Mouse (Mus musculus): ENCODE results near the gene Ccnl2. TPM values are rescaled to one million over a fixed set of nuclear protein-coding genes. Genes with fewer than 3 reads are reported as not detected.
A peak's percentile ranks its signal among the peaks of the same experiment; 100 is the strongest.

Ccnl2 gene
- polyA plus RNA-seq, 1 experiment from 2014 or later = 161 TPM

GRCm38 (mm10) chr4:155848434-155849095 is 36.3 kb downstream of the Ccnl2 start:
- Histone ChIP-seq H3K9me3 (ENCODE audit: control insufficient read depth, low read length) (no peaks in the 10 kb centered on the region), H3K4me2 (ENCODE audit: low read length) (peak overlapping the region; percentile 95), H3K27me3 (replicated peaks; ENCODE audit: control insufficient read depth, insufficient read depth, low read length) (no peaks in the 10 kb centered on the region), H3K36me3 (ENCODE audit: control insufficient read depth, insufficient read depth, low read length) (peaks cover 6% of the 10 kb centered on the region), H3K4me1 (replicated peaks; ENCODE audit: control insufficient read depth, insufficient read depth, low read length) (peaks cover 23% of the 10 kb centered on the region), H3K9ac (ENCODE audit: low read length) (peak overlapping the region; percentile 85), H3K27ac (ENCODE audit: low read depth) (no peak overlapping the region), H3K4me3 (ENCODE audit: low read depth, low read length) (peak overlapping the region; percentile 79)
- no peak for DNase-seq (ENCODE audit: low spot score)
- no peak for ATAC-seq (replicated peaks; ENCODE audit: low FRiP score, low TSS enrichment, low read depth)
- WGBS = 60% methylated on average over 7 of the region's 7 CpGs

GRCm38 (mm10) chr4:155849391-155849790 is 37.1 kb downstream of the Ccnl2 start:
- ATAC-seq (replicated peaks; ENCODE audit: low FRiP score, low TSS enrichment, low read depth) = no peak
- Histone ChIP-seq H3K4me2 (ENCODE audit: low read length) (no peak overlapping the region), H3K4me1 (replicated peaks; ENCODE audit: control insufficient read depth, insufficient read depth, low read length) (peaks cover 23% of the 10 kb centered on the region), H3K9me3 (ENCODE audit: control insufficient read depth, low read length) (no peaks in the 10 kb centered on the region), H3K27ac (ENCODE audit: low read depth) (no peak overlapping the region), H3K36me3 (ENCODE audit: control insufficient read depth, insufficient read depth, low read length) (peaks cover 8% of the 10 kb centered on the region), H3K4me3 (ENCODE audit: low read depth, low read length) (no peak overlapping the region), H3K9ac (ENCODE audit: low read length) (no peak overlapping the region), H3K27me3 (replicated peaks; ENCODE audit: control insufficient read depth, insufficient read depth, low read length) (no peaks in the 10 kb centered on the region)
- WGBS = 86% methylated on average over 2 of the region's 2 CpGs
- no peak for DNase-seq (ENCODE audit: low spot score)

GRCm38 (mm10) chr4:155849792-155850451 is 37.6 kb downstream of the Ccnl2 start:
- no peak overlapping the region for H3K4me2 ChIP-seq (ENCODE audit: low read length)
- peaks cover 13% of the 10 kb centered on the region for H3K36me3 ChIP-seq (ENCODE audit: control insufficient read depth, insufficient read depth, low read length)
- no peak for DNase-seq (ENCODE audit: low spot score)
- no peak overlapping the region for H3K4me3 ChIP-seq (ENCODE audit: low read depth, low read length)
- no peak overlapping the region for H3K9ac ChIP-seq (ENCODE audit: low read length)
- no peak for ATAC-seq (replicated peaks; ENCODE audit: low FRiP score, low TSS enrichment, low read depth)
- no peak overlapping the region for H3K27ac ChIP-seq (ENCODE audit: low read depth)
- peaks cover 23% of the 10 kb centered on the region for H3K4me1 ChIP-seq (replicated peaks; ENCODE audit: control insufficient read depth, insufficient read depth, low read length)
- no peaks in the 10 kb centered on the region for H3K27me3 ChIP-seq (replicated peaks; ENCODE audit: control insufficient read depth, insufficient read depth, low read length)
- 97% methylated on average over 3 of the region's 3 CpGs for WGBS
- no peaks in the 10 kb centered on the region for H3K9me3 ChIP-seq (ENCODE audit: control insufficient read depth, low read length)

DNA sequence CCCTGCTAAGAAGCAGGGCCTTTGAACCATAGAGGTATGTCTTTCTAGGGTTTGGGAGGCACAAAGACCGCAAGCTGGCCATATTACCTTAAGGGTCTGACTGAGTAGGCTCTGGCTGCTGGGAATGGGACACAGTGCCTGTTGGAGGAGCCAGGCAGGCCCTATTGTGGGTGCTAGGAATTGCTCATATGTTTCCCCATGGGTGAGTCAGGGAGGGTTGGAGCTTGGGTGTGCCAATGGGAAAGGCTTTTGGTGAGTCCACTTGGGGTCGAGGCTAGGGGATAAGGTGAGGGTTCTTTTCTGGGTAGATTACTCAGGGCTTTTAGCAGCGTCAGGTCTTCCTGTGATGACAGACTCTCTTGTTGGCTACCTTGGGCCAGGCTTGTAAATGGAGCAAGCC is 39.1 kb downstream of the Ccnl2 start:
- Histone ChIP-seq H3K9me3 (ENCODE audit: control insufficient read depth, low read length) (no peaks in the 10 kb centered on the region), H3K27me3 (replicated peaks; ENCODE audit: control insufficient read depth, insufficient read depth, low read length) (no peaks in the 10 kb centered on the region), H3K27ac (ENCODE audit: low read depth) (no peak overlapping the region), H3K4me2 (ENCODE audit: low read length) (no peak overlapping the region), H3K9ac (ENCODE audit: low read length) (no peak overlapping the region), H3K36me3 (ENCODE audit: control insufficient read depth, insufficient read depth, low read length) (peaks cover 26% of the 10 kb centered on the region), H3K4me1 (replicated peaks; ENCODE audit: control insufficient read depth, insufficient read depth, low read length) (peaks cover 23% of the 10 kb centered on the region), H3K4me3 (ENCODE audit: low read depth, low read length) (no peak overlapping the region)
- no peak for ATAC-seq (replicated peaks; ENCODE audit: low FRiP score, low TSS enrichment, low read depth)
- DNase-seq (ENCODE audit: low spot score) = no peak
- 89% methylated on average over 3 of the region's 3 CpGs for WGBS

DNA sequence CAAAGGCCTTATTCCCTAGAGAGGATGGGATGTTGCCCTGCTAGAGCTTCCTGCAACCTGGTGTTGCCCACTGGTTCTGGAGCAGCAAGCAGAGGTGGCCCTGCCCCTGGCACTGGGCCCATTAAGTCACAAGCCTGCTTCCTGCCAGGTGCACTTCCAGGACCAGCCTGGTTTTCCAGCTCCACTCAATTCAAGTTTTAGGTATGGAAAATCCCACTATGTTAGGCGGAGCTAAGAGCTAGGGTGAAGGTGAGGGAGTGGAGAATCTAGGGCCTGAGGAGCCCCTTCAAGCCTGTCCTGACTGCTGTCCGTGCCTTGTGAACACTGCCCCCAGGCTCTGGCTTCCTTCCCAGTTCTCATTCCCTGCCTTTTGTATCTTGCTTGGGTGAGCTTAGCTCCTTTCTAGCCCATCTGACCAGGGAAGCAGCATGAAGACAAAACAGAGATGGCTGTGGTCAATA is 39.7 kb downstream of the Ccnl2 start:
- Histone ChIP-seq H3K27me3 (replicated peaks; ENCODE audit: control insufficient read depth, insufficient read depth, low read length) (no peaks in the 10 kb centered on the region), H3K4me3 (ENCODE audit: low read depth, low read length) (no peak overlapping the region), H3K4me1 (replicated peaks; ENCODE audit: control insufficient read depth, insufficient read depth, low read length) (peaks cover 17% of the 10 kb centered on the region), H3K9ac (ENCODE audit: low read length) (no peak overlapping the region), H3K4me2 (ENCODE audit: low read length) (no peak overlapping the region), H3K9me3 (ENCODE audit: control insufficient read depth, low read length) (no peaks in the 10 kb centered on the region), H3K36me3 (ENCODE audit: control insufficient read depth, insufficient read depth, low read length) (peaks cover 32% of the 10 kb centered on the region), H3K27ac (ENCODE audit: low read depth) (no peak overlapping the region)
- ATAC-seq (replicated peaks; ENCODE audit: low FRiP score, low TSS enrichment, low read depth) (no peak), DNase-seq (ENCODE audit: low spot score) (no peak)
- 90% methylated on average over 2 of the region's 2 CpGs for WGBS

DNA sequence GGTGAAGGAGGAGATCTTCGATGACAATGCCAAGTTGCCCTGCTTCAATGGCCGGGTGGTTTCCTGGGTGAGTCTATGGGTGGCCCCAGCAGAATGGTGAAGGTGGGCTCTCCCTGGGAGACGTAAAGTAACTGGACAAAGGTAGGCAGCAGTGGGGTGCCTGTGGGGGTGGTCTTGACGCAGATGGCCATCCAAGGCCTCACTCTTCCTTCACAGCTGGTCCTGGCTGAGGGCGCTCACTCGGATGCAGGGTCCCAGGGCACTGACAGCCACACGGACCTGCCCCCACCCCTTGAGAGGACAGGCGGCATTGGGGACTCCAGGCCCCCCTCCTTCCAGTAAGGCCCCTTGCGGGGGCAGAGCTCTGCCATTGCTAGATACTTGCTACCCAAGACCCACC is 41.1 kb downstream of the Ccnl2 start:
- peaks cover 45% of the 10 kb centered on the region for H3K36me3 ChIP-seq (ENCODE audit: control insufficient read depth, insufficient read depth, low read length)
- H3K27me3 ChIP-seq (replicated peaks; ENCODE audit: control insufficient read depth, insufficient read depth, low read length) = no peaks in the 10 kb centered on the region
- 84% methylated on average over 9 of the region's 9 CpGs for WGBS
- H3K9ac ChIP-seq (ENCODE audit: low read length) = no peak overlapping the region
- H3K27ac ChIP-seq (ENCODE audit: low read depth) = no peak overlapping the region
- ATAC-seq (replicated peaks; ENCODE audit: low FRiP score, low TSS enrichment, low read depth) = no peak
- DNase-seq (ENCODE audit: low spot score) = no peak
- no peak overlapping the region for H3K4me2 ChIP-seq (ENCODE audit: low read length)
- H3K9me3 ChIP-seq (ENCODE audit: control insufficient read depth, low read length) = no peaks in the 10 kb centered on the region
- H3K4me1 ChIP-seq (replicated peaks; ENCODE audit: control insufficient read depth, insufficient read depth, low read length) = peaks cover 11% of the 10 kb centered on the region
- H3K4me3 ChIP-seq (ENCODE audit: low read depth, low read length) = no peak overlapping the region

DNA sequence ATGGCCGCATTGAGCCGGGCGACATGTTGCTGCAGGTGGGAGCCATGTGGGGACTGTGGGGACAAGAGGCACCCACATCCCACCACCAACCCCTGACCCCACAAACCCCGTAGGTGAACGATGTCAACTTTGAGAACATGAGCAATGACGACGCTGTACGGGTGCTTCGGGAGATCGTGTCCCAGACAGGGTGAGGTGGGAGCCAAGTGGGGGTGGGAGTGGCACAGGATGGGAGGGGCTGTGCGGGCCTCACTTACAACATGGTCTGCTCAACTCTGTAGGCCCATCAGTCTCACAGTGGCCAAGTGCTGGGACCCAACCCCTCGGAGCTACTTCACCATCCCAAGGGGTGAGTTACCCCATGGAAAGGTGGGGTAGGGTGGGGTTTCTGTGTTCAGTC is 42.7 kb downstream of the Ccnl2 start:
- Histone ChIP-seq H3K36me3 (ENCODE audit: control insufficient read depth, insufficient read depth, low read length) (peaks cover 52% of the 10 kb centered on the region), H3K9ac (ENCODE audit: low read length) (no peak overlapping the region), H3K27me3 (replicated peaks; ENCODE audit: control insufficient read depth, insufficient read depth, low read length) (no peaks in the 10 kb centered on the region), H3K9me3 (ENCODE audit: control insufficient read depth, low read length) (no peaks in the 10 kb centered on the region), H3K27ac (ENCODE audit: low read depth) (no peak overlapping the region), H3K4me3 (ENCODE audit: low read depth, low read length) (no peak overlapping the region), H3K4me1 (replicated peaks; ENCODE audit: control insufficient read depth, insufficient read depth, low read length) (no peaks in the 10 kb centered on the region), H3K4me2 (ENCODE audit: low read length) (no peak overlapping the region)
- 97% methylated on average over 12 of the region's 12 CpGs for whole genome bisulfite sequencing
- ATAC-seq (replicated peaks; ENCODE audit: low FRiP score, low TSS enrichment, low read depth) (0 out of 2 replicates have a peak, but pooled peaks have one; percentile 21), DNase-seq (ENCODE audit: low spot score) (no peak)

- H3K4me3 ChIP-seq (ENCODE audit: low read depth, low read length) = no peak overlapping the region
- no peak for ATAC-seq (replicated peaks; ENCODE audit: low FRiP score, low TSS enrichment, low read depth)
- no peaks in the 10 kb centered on the region for H3K9me3 ChIP-seq (ENCODE audit: control insufficient read depth, low read length)
- H3K4me1 ChIP-seq (replicated peaks; ENCODE audit: control insufficient read depth, insufficient read depth, low read length) = no peaks in the 10 kb centered on the region
- H3K27me3 ChIP-seq (replicated peaks; ENCODE audit: control insufficient read depth, insufficient read depth, low read length) = no peaks in the 10 kb centered on the region
- WGBS = 92% methylated on average over 12 of the region's 12 CpGs
- peaks cover 60% of the 10 kb centered on the region for H3K36me3 ChIP-seq (ENCODE audit: control insufficient read depth, insufficient read depth, low read length)
- H3K9ac ChIP-seq (ENCODE audit: low read length) = no peak overlapping the region
- no peak overlapping the region for H3K4me2 ChIP-seq (ENCODE audit: low read length)
- DNase-seq (ENCODE audit: low spot score) = no peak
- H3K27ac ChIP-seq (ENCODE audit: low read depth) = no peak overlapping the region
Observed at GRCm38 (mm10) chr4:155856071-155856470, 43.8 kb downstream of the Ccnl2 start.

DNA sequence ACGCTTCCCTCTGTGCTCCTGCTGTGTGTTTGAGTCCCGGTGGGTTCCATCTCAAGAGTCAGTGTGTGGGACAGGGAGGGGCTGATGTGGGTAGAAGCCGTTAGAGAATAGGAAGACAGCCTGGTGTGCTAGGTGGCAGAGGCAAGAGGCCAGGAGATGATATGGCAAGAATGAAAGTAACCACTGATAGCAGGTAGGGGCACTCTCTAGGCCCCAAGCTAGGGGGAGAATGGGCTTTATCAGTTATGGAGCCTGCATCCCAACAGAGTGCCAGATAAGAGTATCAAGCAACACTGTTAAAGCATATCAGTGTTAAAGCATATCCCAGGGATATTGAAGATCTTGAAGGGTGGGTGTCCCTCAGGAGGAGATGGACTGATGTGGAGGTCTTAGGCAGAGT is 44.6 kb downstream of the Ccnl2 start:
- Histone ChIP-seq H3K4me3 (ENCODE audit: low read depth, low read length) (no peak overlapping the region), H3K27me3 (replicated peaks; ENCODE audit: control insufficient read depth, insufficient read depth, low read length) (no peaks in the 10 kb centered on the region), H3K27ac (ENCODE audit: low read depth) (no peak overlapping the region), H3K9me3 (ENCODE audit: control insufficient read depth, low read length) (no peaks in the 10 kb centered on the region), H3K9ac (ENCODE audit: low read length) (no peak overlapping the region), H3K36me3 (ENCODE audit: control insufficient read depth, insufficient read depth, low read length) (peaks cover 62% of the 10 kb centered on the region), H3K4me2 (ENCODE audit: low read length) (no peak overlapping the region), H3K4me1 (replicated peaks; ENCODE audit: control insufficient read depth, insufficient read depth, low read length) (no peaks in the 10 kb centered on the region)
- DNase-seq (ENCODE audit: low spot score) = no peak
- ATAC-seq (replicated peaks; ENCODE audit: low FRiP score, low TSS enrichment, low read depth) = no peak
- 86% methylated on average over 3 of the region's 3 CpGs for WGBS
